Mouse (Mus musculus) heart, postnatal 0 days (tissue): ENCODE measurements around the gene Soat2. TPM values are rescaled to one million over a fixed set of nuclear protein-coding genes. Genes with fewer than 3 reads are reported as not detected.
A peak's percentile ranks its signal among the peaks of the same experiment; 100 is the strongest.

ENCODE experiments used
- ATAC-seq: fragments of 200-750 bp; cut with Nextera tagmentation; 2 replicates; pipeline ENCODE4 v1.8.0; 2017; ENCODE audit warnings: low read depth, moderate number of reproducible peaks, moderate library complexity; ENCODE audit not compliant: insufficient read depth
- DNase-seq: peaks from one replicate; pipeline ENCODE4 v3.0.0-alpha.2; 2016; ENCODE audit warnings: low spot score
- H3K27ac ChIP-seq: fragments of 300-500 bp; sonication (generic); 2 replicates; pipeline ENCODE4 v1.5.1; 2014; ENCODE audit warnings: low read depth, mild to moderate bottlenecking
- H3K27me3 ChIP-seq: fragments of 300-500 bp; sonication (generic); 2 replicates; pipeline ENCODE4 v1.6.1; 2014; ENCODE audit warnings: low read length, mixed read lengths; ENCODE audit not compliant: control insufficient read depth, insufficient read depth
- H3K36me3 ChIP-seq: fragments of 300-500 bp; sonication (generic); replicated peaks from 2 replicates; pipeline ENCODE4 v1.6.1; 2014; ENCODE audit warnings: low read length, mixed read lengths; ENCODE audit not compliant: control insufficient read depth, insufficient read depth
- H3K4me1 ChIP-seq: fragments of 300-500 bp; sonication (generic); 2 replicates; pipeline ENCODE4 v1.6.1; 2014; ENCODE audit warnings: antibody characterized with exemption; ENCODE audit not compliant: control insufficient read depth, insufficient read depth
- H3K4me2 ChIP-seq: fragments of 300-500 bp; sonication (generic); 2 replicates; pipeline ENCODE4 v1.6.1; 2014; ENCODE audit warnings: low read depth, mild to moderate bottlenecking, low read length, moderate library complexity
- H3K4me3 ChIP-seq: fragments of 300-500 bp; sonication (generic); 2 replicates; pipeline ENCODE4 v1.5.1; 2014; ENCODE audit warnings: low read depth, low read length
- H3K9ac ChIP-seq: fragments of 300-500 bp; sonication (generic); replicated peaks from 2 replicates; pipeline ENCODE4 v1.6.1; 2014; ENCODE audit warnings: low read depth, low read length, mixed read lengths
- H3K9me3 ChIP-seq: fragments of 300-500 bp; sonication (generic); replicated peaks from 2 replicates; pipeline ENCODE4 v1.6.1; 2016; ENCODE audit warnings: low read length; ENCODE audit not compliant: control insufficient read depth
- CTCF ChIP-seq: IDR thresholded peaks from 2 replicates; pipeline ENCODE4 v1.5.1; 2016; ENCODE audit warnings: antibody characterized with exemption, control low read depth, low read depth
- EP300 ChIP-seq: IDR thresholded peaks from 2 replicates; pipeline ENCODE4 v1.6.1; 2016; ENCODE audit warnings: antibody characterized with exemption, low read depth
- WGBS: fragments of 180-500 bp; shearing (Covaris S2); extraction: QIAGEN DNeasy Blood & Tissue Kit; methylation state at CpG from one replicate; pipeline ENCODE4 v1.1.7; 2014; 5-methylcytosine and 5-hydroxymethylcytosine counted together
- polyA plus RNA-seq: library from polyadenylated mRNA; unstranded; fragments of >200 nt; fragmentation: Nextera tagmentation; extraction: Ambion mirVana; gene quantifications from 2 replicates; pipeline ENCODE4 v1.2.1, GENCODE M21; 2015
- total RNA-seq: library from RNA; depleted of rRNA; stranded (reverse); fragments of >200 nt; gene quantifications from 2 replicates; pipeline ENCODE4 v1.2.3, GENCODE M21; 2014; ENCODE audit warnings: low replicate concordance

The Soat2 gene
- total and polyA plus RNA-seq, 2 experiments from 2014 or later: 0.14 TPM; not detected in 1

DNA sequence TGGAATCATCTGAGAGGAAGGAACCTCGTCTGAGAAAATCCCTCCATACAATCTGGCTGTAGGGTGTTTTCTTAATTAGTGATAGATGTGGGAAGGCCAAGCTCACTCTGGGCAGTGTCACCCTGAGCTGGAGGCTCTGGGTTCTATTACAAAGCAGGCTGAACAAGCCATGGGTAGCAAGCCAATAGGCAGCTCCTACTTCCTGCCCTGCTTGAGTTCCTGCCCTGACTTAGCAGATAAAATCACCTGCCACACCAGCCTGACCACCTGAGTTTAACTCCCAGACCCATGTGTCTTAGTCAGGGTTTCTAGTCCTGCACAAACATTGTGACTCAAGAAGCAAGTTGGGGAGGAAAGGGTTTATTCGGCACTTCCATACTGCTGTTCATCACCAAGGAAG, 18.7 kb downstream of the Soat2 start:
- Histone ChIP-seq H3K9me3 (no peaks in the 10 kb centered on the region), H3K4me1 (peaks cover 11% of the 10 kb centered on the region), H3K27me3 (no peaks in the 10 kb centered on the region), H3K36me3 (no peaks in the 10 kb centered on the region), H3K9ac (no peak overlapping the region), H3K4me3 (no peak overlapping the region), H3K4me2 (no peak overlapping the region), H3K27ac (no peak overlapping the region)
- DNase-seq: no peak
- TF ChIP-seq EP300: no peak
- no peak for TF ChIP-seq CTCF
- no peak for ATAC-seq
- WGBS: 61% methylated on average over 2 of the region's 2 CpGs

DNA sequence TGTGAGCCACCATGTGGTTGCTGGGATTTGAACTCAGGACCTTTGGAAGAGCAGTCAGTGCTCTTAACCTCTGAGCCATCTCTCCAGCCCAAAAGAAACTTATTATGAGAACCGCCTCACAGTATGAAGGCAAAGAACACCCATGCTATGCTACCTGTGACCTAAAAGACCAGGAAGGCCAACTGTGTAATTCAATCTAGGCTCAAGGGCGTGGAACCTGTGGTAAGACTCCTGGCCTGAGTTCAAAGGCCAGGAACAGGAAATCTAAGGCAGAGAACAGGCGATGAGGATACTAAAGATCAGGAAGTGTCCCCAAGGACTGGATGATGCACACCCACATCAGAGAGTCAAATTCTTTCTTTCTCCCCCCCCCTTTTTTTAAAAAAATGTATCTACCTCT, 23.3 kb downstream of the Soat2 start:
- TF ChIP-seq CTCF (no peak), EP300 (no peak)
- Histone ChIP-seq H3K4me3 (no peak overlapping the region), H3K4me2 (no peak overlapping the region), H3K27me3 (no peaks in the 10 kb centered on the region), H3K36me3 (peaks cover 5% of the 10 kb centered on the region; the same call in 1 of the 2 replicates), H3K27ac (no peak overlapping the region), H3K9ac (no peak overlapping the region), H3K9me3 (no peaks in the 10 kb centered on the region), H3K4me1 (no peaks in the 10 kb centered on the region)
- no peak for DNase-seq
- ATAC-seq: no peak
- 84% methylated on average over 3 of the region's 3 CpGs for WGBS

DNA sequence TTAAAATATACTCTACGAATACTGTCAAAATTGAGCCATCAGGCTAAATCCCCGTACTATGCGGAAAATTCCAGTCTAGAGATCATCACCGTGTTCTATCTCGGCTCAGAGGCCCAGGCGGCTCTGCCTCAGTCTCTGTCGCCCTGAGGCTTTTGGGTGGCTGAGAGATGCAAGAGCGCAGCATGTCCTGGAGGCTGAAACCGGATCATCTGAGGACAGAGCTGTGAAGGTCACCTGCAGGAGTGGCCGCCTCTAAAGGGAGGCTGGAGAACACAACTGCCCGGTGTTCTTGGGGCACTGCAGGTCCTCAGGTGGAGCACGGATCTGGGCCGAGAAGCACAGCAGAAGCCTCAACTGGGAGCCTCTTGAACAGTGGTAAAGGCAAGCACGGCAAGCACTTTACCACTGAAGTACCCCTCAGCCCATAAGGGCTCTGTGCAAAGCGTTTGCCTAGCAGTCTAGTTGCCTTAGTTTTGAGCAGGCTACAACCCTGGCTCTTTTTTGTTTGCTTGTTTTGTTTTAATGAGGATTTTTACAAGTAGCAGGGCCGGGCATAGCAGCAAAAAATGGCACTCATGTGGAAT, 25.5 kb downstream of the Soat2 start:
- WGBS: 76% methylated on average over 16 of the region's 16 CpGs
- TF ChIP-seq EP300: no peak

DNA sequence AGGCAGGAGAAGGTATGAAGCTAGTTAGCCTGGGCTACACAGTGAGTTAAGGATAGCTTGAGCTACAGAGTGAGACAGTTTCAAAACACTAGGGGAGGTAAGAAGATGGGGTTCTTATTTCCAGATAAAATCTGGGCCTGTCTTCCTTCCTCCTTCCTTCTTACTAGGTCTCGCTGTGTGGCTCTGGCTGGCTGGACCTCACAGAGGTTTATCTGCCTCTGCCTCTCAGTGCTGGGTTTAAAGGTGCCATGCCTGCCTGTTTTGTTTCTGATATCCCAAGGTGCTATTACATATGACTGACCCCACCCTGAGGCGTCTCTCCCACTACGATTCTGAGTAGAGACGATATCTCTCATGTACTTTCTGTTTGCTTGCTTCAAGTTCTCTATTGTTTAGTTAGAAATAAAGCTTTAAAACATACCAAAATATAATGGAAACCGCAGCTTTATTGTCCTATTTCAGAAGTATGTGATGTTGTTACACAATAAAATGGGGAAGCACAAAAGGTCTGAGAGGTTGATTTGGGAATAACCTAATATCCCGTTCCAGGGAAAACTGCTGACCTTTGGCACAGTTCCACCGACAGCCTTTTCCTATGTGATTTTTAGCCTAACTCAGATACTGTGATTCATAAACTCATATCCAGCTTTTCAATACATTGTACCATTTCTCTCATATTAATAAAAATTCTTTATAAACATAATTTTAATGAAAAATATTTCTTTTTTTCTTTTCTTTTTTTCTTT, 26.4 kb downstream of the Soat2 start:
- no peaks in the 10 kb centered on the region for H3K4me1 ChIP-seq
- 75% methylated on average over 7 of the region's 7 CpGs for WGBS
- no peak for TF ChIP-seq CTCF
- no peak for TF ChIP-seq EP300
- no peak for ATAC-seq
- no peaks in the 10 kb centered on the region for H3K27me3 ChIP-seq
- no peaks in the 10 kb centered on the region for H3K9me3 ChIP-seq
- H3K4me3 ChIP-seq: no peak overlapping the region
- no peak overlapping the region for H3K9ac ChIP-seq
- DNase-seq: no peak
- H3K36me3 ChIP-seq: peaks cover 5% of the 10 kb centered on the region; the same call in 1 of the 2 replicates
- no peak overlapping the region for H3K4me2 ChIP-seq
- H3K27ac ChIP-seq: no peak overlapping the region

More for the DNA sequence above, 25.5 kb downstream of the Soat2 start:
- Histone ChIP-seq H3K9me3 (no peaks in the 10 kb centered on the region), H3K36me3 (peaks cover 5% of the 10 kb centered on the region; the same call in 1 of the 2 replicates), H3K4me2 (no peak overlapping the region), H3K4me3 (no peak overlapping the region), H3K27ac (no peak overlapping the region), H3K27me3 (no peaks in the 10 kb centered on the region), H3K4me1 (no peaks in the 10 kb centered on the region), H3K9ac (no peak overlapping the region)
- DNase-seq (no peak), ATAC-seq (no peak)

DNA sequence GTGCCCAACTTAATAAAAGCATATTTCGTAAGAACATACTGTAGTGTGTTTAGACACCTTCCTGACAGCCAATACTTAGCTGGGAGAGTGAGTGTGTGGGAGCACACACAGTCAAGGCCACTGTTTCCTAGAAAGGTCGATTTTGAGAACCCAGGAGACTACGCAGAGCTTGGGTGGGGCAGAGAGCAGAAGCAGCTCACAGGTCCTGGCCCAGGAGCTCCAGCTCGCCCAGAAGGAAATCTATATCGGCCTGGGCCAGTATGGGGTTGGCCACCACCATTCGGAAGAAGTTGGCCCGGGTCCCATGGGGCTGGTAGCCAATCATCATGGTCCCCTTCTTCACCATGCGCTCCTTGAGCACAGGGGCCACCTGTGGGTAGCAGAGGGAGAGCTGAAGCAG, 27.1 kb downstream of the Soat2 start:
- Histone ChIP-seq H3K27me3 (no peaks in the 10 kb centered on the region), H3K9me3 (no peaks in the 10 kb centered on the region), H3K27ac (no peak overlapping the region), H3K4me3 (no peak overlapping the region), H3K36me3 (peaks cover 5% of the 10 kb centered on the region; the same call in 1 of the 2 replicates), H3K4me1 (no peaks in the 10 kb centered on the region), H3K9ac (no peak overlapping the region), H3K4me2 (no peak overlapping the region)
- no peak for ATAC-seq
- 76% methylated on average over 8 of the region's 8 CpGs for WGBS
- DNase-seq: no peak
- TF ChIP-seq EP300: no peak
- TF ChIP-seq CTCF: no peak

DNA sequence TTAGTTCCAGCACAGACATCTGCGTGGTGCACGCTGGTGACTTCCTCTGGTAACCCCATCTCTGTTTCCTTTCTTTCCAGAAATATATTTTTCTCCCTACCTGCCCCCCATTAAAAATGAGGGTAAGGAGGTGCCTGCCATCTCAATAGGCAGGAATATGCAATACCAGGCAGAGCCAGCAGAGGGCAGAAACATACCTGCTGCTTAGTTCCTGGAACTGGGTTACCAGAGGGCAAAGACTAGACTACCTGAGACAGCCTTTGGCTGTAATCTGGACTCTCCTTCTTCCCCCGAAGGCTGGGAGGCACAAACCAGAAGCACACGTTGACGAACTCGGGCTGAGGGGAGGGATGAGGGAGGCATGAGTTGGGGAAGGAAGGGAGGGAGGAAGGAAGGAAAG, 28.0 kb downstream of the Soat2 start:
- H3K4me3 ChIP-seq: no peak overlapping the region
- no peaks in the 10 kb centered on the region for H3K4me1 ChIP-seq
- DNase-seq (peak; percentile 43), ATAC-seq (no peak; the same call in 1 of the 2 replicates)
- no peak overlapping the region for H3K9ac ChIP-seq
- TF ChIP-seq CTCF (peak; percentile 86), EP300 (no peak)
- H3K27me3 ChIP-seq: no peaks in the 10 kb centered on the region
- H3K9me3 ChIP-seq: no peaks in the 10 kb centered on the region
- no peak overlapping the region for H3K4me2 ChIP-seq
- peaks cover 5% of the 10 kb centered on the region; the same call in 1 of the 2 replicates for H3K36me3 ChIP-seq
- WGBS: 12% methylated on average over 6 of the region's 6 CpGs
- H3K27ac ChIP-seq: no peak overlapping the region
